Mouse (Mus musculus): ENCODE results near the gene 1700001P01Rik. TPM values are rescaled to one million over a fixed set of nuclear protein-coding genes. Genes with fewer than 3 reads are reported as not detected.

1700001P01Rik gene
- not detected in 2 replicates for polyA plus RNA-seq (2011; ENCODE audit: insufficient read length, low read depth, missing spikeins)

DNA sequence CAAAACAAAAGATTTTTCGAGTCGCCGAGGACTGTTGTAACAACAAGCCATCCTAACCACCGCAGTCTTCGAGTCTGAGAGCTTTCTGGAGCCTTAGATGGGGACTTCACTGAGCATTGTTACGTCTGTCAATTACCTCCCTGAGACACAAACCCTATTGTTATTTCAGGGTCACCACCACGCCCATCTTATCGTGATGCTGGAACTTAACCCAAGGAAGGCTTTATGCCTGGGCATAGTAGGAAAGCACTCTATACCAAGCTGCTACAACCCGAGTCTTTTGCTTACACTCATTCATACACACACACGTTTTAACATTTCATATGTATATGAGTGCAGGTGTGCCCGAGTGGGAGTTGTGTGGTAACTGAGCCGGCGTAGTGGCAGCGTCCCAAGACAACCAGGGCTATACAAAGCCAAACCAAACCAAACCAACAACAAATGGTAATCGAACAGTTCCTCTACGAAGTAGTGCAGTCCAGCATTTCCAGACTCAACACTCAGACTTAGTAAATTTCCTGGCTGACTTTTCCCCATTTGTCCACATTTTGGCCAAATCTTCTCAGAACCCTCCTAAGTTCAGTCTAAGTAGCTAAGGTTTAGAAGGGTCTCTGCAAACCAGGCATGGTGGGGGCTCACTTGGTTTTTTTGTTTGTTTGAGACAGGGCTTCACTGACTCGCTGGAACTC is at the start of gene 1700001P01Rik:
TSS of gene 1700001P01Rik (minus strand) at position 111 of the 689 bp plus-strand sequence.
- no peak within 1 kb of the TSS for H3K4me3 ChIP-seq (ENCODE audit: insufficient read depth, low read length)
- H3K27ac ChIP-seq (ENCODE audit: insufficient read depth, low read length) = no peak within 1 kb of the TSS
- peaks cover 6% of the 10 kb centered on the region; the same call in 1 of the 2 replicates for H3K4me1 ChIP-seq (ENCODE audit: control insufficient read depth, insufficient read depth, low read length)
- no peak for TF ChIP-seq CTCF (IDR thresholded peaks at IDR 0.05; ENCODE audit: borderline replicate concordance, insufficient read depth, low read length)
- 0 out of 2 replicates have a peak, but pooled peaks have one; percentile 30 for TF ChIP-seq POLR2A (IDR thresholded peaks at IDR 0.05; ENCODE audit: low read depth, low read length)

DNA sequence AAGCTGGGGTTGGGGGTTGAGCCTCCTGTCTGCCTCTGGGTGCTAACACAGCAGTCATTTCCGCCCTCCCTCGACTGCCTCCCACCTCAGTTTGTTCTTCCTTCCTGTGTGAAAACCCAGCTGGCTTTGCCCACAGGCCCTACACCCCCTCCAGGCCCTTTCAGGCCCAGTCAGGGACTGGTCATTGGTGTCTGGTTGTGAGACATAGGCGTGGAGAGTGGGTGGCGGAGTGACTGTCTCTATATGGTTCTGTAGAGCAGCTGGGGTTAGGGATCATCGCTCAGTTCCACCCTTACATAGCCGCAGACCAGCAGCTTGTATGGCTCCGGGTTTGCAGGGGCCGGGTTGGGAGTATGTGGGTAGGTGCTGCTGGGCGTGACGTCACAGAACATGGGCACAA is 49.6 kb upstream of the 1700001P01Rik start:
- TF ChIP-seq POLR2A (IDR thresholded peaks at IDR 0.05; ENCODE audit: low read depth, low read length) = no peak
- no peak for TF ChIP-seq CTCF (IDR thresholded peaks at IDR 0.05; ENCODE audit: borderline replicate concordance, insufficient read depth, low read length)

DNA sequence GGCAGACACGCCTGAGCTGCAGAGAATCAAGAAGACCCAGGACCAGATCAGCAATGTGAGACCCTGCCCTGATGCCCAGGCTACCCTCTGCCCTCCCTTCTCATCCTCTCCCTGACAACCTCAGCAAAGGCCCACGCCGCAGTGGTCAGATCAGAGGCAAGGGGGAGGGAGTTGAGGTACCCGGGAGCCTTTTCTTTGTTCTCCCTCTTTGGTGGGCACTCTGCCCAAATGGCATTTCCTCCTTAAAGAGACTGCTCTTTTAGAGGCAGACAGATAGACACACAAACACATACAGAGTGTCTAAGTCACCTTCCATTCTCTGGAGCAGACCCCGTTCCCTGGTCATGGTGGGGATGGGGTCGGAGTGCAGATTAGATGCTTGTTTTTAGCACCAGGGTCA is 49.2 kb upstream of the 1700001P01Rik start:
- Histone ChIP-seq H3K27ac (ENCODE audit: insufficient read depth, low read length) (no peak overlapping the region), H3K4me1 (ENCODE audit: control insufficient read depth, insufficient read depth, low read length) (peaks cover 16% of the 10 kb centered on the region), H3K4me3 (ENCODE audit: insufficient read depth, low read length) (no peak overlapping the region)
- TF ChIP-seq CTCF (IDR thresholded peaks at IDR 0.05; ENCODE audit: borderline replicate concordance, insufficient read depth, low read length) = no peak
- TF ChIP-seq POLR2A (IDR thresholded peaks at IDR 0.05; ENCODE audit: low read depth, low read length) = no peak

More for the DNA sequence above, 49.6 kb upstream of the 1700001P01Rik start:
- no peak overlapping the region for H3K27ac ChIP-seq (ENCODE audit: insufficient read depth, low read length)
- peaks cover 16% of the 10 kb centered on the region for H3K4me1 ChIP-seq (ENCODE audit: control insufficient read depth, insufficient read depth, low read length)
- no peak overlapping the region for H3K4me3 ChIP-seq (ENCODE audit: insufficient read depth, low read length)

DNA sequence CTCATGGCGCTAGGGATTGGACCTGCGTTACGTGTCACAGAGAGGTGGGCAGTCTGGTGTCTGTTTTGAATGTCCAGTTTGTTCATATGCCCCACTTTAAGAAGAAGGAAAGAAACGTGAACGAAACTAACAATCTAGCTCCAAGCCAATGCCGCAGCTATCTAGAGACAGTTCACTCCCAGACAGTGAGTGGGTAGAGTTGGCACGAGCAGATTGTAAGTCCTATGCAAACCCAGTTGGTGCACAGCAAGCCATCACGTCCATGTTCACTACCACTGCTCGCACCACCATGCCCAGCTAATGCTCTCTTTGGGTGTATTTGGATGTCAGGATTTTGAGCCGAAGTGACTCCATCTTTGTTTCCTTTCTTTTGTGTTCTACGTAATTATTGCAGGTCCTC is 48.5 kb upstream of the 1700001P01Rik start:
- H3K27ac ChIP-seq (ENCODE audit: insufficient read depth, low read length) = no peak overlapping the region
- peaks cover 16% of the 10 kb centered on the region for H3K4me1 ChIP-seq (ENCODE audit: control insufficient read depth, insufficient read depth, low read length)
- H3K4me3 ChIP-seq (ENCODE audit: insufficient read depth, low read length) = no peak overlapping the region
- TF ChIP-seq POLR2A (IDR thresholded peaks at IDR 0.05; ENCODE audit: low read depth, low read length) (no peak), CTCF (IDR thresholded peaks at IDR 0.05; ENCODE audit: borderline replicate concordance, insufficient read depth, low read length) (no peak)

DNA sequence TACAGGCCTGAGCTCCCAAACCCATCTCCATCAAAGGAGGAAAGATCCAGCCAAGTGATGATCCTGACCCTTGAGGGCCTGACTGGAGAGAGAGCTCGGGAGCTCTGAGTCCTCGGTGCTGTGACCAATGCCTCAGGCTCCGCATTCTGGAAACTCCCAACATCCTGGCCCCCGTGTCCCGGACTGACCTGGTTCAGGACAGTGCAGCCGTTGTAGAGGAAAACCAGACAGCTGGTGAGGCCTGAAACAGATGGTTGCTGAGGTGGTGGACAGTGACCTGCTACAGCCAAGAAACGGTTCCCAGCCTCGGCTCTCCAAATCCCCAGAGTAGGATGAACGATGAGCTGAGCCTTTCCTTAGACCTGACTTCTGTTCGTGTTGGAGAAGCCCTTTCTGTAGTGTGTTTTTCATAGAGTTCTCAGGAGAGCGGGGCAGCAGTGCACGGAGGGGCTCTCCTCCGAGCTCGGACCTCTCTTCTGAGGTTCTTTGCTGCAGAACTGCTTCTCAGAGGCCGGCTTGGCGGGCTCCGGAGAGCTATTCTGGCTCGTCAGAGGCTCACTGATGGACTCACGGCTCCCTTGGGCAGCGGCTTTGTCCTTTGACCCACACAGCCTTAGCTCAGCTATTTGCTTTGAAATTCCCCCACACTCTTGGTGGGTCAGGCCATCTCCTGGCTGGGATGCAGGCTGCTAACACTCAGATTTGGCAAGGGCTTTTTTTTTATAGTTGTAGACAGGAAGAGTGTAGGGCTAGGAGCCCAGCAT is 47.3 kb upstream of the 1700001P01Rik start:
- no peak overlapping the region for H3K4me3 ChIP-seq (ENCODE audit: insufficient read depth, low read length)
- no peak overlapping the region for H3K27ac ChIP-seq (ENCODE audit: insufficient read depth, low read length)
- peaks cover 21% of the 10 kb centered on the region for H3K4me1 ChIP-seq (ENCODE audit: control insufficient read depth, insufficient read depth, low read length)
- TF ChIP-seq CTCF (IDR thresholded peaks at IDR 0.05; ENCODE audit: borderline replicate concordance, insufficient read depth, low read length) (no peak), POLR2A (IDR thresholded peaks at IDR 0.05; ENCODE audit: low read depth, low read length) (no peak)

DNA sequence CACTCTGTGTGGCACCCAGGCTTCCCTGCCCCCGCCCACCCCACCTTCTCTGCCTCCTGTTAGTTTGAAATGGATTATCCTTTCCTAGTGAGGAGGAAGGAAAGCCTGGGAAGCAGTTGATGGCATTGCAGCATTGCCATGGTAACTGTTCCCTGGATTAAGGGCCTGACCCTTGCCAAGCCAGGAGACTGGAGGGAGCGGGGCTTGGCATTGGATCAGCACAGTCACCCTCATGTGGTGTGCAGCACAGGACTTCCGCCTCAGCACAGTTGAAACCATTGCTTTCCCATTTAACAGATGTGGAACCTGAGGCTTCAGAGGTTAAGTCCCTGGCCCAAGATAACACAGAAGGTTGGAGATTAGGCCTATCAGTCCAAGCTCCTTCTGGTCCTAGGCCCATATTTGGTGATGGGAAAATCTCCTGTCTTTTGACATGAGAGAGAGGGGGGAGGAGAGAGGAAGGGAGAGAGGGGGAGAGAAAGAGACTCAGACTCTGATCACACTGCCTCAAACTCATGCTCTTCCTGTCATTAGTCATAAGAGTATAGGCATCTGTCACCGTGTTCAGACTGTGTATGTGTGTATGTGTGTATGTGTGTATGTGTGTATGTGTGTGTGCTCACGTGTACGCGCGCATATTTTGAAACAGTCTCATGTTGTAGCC is 45.8 kb upstream of the 1700001P01Rik start:
- Histone ChIP-seq H3K4me3 (ENCODE audit: insufficient read depth, low read length) (no peak overlapping the region), H3K4me1 (ENCODE audit: control insufficient read depth, insufficient read depth, low read length) (peaks cover 26% of the 10 kb centered on the region), H3K27ac (ENCODE audit: insufficient read depth, low read length) (no peak overlapping the region)
- TF ChIP-seq POLR2A (IDR thresholded peaks at IDR 0.05; ENCODE audit: low read depth, low read length) (no peak), CTCF (IDR thresholded peaks at IDR 0.05; ENCODE audit: borderline replicate concordance, insufficient read depth, low read length) (no peak)

DNA sequence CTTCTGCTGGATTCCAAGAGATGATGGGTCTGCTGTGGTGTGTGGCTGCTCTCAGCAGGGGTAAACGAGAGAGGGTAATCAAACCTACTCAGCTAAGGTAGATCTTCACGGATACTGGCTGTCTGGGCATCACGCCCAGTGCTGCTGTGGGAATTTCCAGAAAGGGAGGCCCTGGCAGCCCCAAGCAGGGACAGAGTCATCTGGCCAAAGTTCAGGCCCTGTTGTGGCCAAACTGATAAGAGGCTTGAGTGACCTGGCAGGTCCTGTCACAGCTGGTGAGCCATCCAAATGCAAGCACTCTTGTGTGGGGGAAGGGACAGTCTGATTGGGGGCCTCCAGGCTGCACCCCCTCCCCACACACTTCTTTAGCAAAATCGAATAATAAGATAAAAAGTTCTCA is 45.1 kb upstream of the 1700001P01Rik start:
- TF ChIP-seq POLR2A (IDR thresholded peaks at IDR 0.05; ENCODE audit: low read depth, low read length) = no peak
- no peak for TF ChIP-seq CTCF (IDR thresholded peaks at IDR 0.05; ENCODE audit: borderline replicate concordance, insufficient read depth, low read length)
- Histone ChIP-seq H3K27ac (ENCODE audit: insufficient read depth, low read length) (peak overlapping the region; percentile 9; the same call in 1 of the 2 replicates), H3K4me3 (ENCODE audit: insufficient read depth, low read length) (no peak overlapping the region), H3K4me1 (ENCODE audit: control insufficient read depth, insufficient read depth, low read length) (peaks cover 28% of the 10 kb centered on the region)

DNA sequence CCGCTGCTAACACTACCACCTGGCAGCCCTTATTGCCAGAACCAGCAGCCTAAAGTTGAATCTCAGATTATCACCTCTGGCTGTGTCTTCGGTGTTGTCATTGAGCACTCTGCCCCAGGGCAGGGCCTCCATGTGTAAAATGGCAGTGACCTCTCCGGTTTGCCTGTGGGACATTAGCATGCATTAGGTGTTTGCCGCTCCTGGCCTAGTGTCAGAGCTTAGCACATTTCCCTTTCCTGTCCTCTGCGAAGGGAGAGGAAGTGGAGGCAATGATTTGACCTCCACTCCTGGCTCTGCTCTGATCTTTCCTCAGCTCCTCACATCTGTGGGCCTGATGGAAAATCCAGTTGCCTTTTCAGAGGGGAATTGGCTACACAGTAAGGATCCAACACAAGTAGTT is 44.2 kb upstream of the 1700001P01Rik start:
- H3K4me3 ChIP-seq (ENCODE audit: insufficient read depth, low read length) = no peak overlapping the region
- H3K27ac ChIP-seq (ENCODE audit: insufficient read depth, low read length) = no peak overlapping the region
- TF ChIP-seq CTCF (IDR thresholded peaks at IDR 0.05; ENCODE audit: borderline replicate concordance, insufficient read depth, low read length) = no peak
- no peak for TF ChIP-seq POLR2A (IDR thresholded peaks at IDR 0.05; ENCODE audit: low read depth, low read length)
- peaks cover 32% of the 10 kb centered on the region for H3K4me1 ChIP-seq (ENCODE audit: control insufficient read depth, insufficient read depth, low read length)

DNA sequence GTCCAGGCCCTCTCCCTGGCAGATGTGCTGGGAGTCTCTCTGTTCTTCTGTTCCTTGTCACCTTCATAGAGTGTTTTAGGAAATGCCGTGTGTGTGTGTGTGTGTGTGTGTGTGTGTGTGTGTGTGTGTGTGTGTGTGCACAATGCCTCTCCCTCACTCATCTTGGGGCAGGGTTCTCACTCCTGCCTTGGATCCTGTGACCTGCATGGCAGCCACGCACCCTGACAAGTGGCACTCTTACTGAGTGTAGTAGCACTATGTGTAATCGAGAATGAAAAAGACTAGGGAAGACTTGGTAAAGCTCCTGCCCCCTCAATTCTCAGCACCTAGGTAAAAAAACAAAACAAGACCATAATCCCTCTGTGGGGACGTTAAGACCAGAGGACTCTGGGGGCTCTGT is 43.4 kb upstream of the 1700001P01Rik start:
- peak overlapping the region; percentile 43 for H3K27ac ChIP-seq (ENCODE audit: insufficient read depth, low read length)
- no peak for TF ChIP-seq CTCF (IDR thresholded peaks at IDR 0.05; ENCODE audit: borderline replicate concordance, insufficient read depth, low read length)
- no peak overlapping the region for H3K4me3 ChIP-seq (ENCODE audit: insufficient read depth, low read length)

More for the DNA sequence above, 43.4 kb upstream of the 1700001P01Rik start:
- H3K4me1 ChIP-seq (ENCODE audit: control insufficient read depth, insufficient read depth, low read length) = peaks cover 32% of the 10 kb centered on the region
